Mouse (Mus musculus): Measurements from ENCODE around the gene Sgk1.

The Sgk1 gene

DNA sequence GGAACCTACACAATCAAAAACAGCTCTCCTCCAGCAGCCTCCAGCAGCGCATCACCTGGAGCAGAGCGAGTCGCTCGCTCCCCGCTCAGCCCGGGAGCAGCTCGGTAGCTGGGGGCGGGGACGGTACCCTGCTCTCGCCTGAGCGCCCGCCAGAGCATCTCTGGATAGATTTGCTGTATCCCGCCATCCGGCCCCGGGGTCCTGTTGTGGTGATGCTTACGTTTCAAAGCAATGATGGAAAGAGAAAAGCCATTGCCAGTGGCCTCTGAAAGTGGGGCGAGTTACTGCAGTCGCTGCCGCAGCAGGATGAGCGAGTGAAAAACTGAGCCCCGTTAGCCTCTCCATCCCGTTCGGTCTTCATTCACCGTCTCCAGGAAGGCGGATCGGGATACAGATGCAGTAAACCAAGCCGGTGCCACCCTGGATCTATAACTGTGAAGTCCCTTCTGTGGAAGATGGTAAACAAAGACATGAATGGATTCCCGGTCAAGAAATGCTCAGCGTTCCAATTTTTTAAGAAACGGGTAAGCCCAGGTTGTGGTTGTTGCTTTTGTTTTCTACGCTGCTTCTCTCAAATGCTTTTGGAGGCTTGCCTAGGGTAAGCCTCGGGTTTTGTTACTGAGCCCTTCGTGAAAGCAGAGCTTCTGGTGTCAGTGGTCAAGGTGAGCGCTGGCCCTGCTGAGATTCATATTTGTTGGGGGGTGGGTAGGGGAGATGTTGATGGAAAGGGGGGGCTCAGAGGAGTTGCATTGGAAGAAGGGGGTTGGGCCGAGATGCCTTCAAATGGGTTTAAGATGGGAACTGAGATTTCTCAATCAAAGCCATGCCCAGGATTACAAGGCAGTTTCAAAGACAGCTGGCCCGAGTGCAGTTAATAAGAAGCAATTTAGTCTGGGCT lies at the start of gene Sgk1:
TSS of gene Sgk1 (plus strand) at position 1 of the 898 bp plus-strand sequence.
- DNase-seq (ENCODE audit: low read depth, low spot score): peak; percentile 48

DNA sequence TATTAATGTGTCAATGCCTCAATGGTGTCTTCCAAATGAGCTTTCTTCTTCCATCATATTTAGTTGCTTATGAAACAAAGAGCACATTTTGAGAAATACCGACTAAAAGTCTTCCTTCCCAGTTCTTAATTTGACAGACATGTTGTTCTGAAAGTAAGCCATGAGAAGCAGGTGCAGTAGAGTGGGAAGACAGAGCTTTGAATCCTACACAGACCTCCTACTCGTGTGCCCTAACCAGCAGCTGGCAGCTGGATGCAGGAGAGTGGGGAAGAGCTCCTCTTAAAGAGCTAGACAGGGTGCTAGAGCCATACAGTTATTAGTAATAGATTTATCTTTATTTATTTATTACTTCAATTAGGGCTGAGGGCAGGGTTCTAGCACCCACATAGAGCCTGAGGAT lies 49.7 kb upstream of the Sgk1 start:
- DNase-seq (ENCODE audit: low read depth, low spot score): no peak

DNA sequence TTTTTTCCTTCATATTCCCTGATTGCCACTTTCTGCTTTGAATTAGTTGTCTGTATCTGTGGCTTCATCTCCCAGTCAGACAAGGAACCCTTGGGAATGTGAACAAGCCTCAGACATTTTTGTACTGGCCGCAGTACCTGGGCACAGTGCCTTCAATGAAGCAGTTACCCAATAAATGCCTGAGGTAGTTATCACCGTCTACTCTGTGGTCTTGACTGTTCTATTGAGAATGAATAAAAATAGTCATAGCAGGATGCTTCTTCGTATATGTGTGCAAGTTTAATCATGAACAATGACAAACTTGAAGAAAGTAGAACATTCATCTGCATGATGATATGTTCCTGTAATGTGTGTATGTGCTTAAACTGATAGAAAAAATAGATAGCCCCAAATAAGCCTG lies 48.2 kb upstream of the Sgk1 start:
- DNase-seq (ENCODE audit: low read depth, low spot score): no peak

DNA sequence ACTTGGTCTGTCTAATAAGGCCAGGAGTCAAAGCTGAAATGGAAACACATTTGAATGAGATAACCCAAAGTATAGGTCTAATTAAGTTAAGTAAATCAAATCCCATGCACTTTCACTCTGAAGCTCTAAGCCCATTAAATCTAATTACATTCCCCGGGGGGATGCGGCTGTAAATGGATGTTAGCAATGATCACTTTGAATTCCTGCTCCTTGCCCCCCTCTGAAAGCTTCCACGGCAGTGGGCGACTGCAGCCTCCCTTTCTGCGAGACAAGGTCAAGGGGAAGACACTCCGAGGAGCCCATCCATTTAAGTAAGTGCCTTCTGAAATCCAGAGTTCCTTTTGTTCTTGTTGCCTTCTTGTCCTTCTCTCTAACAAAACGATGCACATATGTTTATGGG lies 46.9 kb upstream of the Sgk1 start:
- peak; percentile 32 for DNase-seq (ENCODE audit: low read depth, low spot score)

DNA sequence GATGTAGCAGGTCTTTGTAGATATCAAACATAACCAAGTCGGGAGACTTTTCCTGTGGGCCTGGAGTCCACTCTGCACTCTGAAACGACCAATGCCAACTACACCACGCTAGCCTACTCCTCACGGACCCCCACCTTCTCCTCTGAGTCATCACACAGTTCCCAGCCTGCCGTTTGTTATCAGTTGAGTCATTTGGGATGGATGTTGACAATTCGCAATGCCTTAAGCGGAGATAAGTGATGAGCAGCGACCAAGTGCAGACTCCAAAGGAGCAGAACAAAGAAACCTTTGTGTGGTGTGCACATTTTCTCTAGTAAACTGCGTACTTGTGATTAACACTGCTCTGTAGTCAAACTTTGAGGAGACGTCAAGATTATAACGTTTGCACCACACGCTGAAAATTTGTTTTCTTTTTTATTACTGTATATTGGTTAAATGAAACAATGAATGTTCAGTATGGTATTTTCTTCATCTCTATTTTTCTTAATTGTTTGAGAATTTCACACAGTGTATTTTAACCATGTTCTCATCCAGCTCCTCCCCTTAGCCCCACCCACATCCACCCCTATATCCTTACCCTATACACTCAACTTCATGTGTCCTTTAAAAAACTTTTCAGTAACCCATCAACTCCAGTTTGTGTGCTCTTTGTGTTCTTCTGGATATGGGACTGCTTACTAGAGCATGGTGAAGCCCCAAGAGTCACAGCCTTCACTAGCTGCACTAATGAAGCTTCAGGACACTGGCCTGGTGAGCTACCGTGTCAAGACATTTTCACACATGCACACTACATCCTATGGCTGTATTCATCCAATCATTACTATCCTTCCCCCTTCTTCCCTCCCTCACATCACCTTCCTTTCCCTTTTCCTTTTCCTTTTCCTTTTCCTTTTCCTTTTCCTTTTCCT lies 42.5 kb upstream of the Sgk1 start:
- no peak for DNase-seq (ENCODE audit: low read depth, low spot score)

DNA sequence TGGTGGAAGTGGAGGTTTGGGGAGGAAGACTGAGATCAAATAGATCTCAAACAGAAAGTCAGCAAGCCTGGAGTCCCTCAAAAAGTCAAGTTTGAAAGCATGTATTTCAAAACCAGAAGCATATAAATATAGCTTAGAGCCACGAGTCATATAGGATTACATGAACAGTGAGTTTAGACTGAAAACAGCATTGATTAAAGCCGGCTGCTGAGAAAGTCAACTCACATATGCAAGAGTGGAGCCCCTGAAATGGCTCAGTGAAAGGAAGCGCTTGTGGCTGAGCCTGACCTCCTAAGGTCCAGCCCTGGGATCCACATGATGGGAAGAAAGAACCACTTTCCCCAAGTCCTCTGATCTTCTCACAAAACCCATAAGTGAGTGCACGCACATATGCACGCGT lies 38.7 kb upstream of the Sgk1 start:
- no peak for DNase-seq (ENCODE audit: low read depth, low spot score)

DNA sequence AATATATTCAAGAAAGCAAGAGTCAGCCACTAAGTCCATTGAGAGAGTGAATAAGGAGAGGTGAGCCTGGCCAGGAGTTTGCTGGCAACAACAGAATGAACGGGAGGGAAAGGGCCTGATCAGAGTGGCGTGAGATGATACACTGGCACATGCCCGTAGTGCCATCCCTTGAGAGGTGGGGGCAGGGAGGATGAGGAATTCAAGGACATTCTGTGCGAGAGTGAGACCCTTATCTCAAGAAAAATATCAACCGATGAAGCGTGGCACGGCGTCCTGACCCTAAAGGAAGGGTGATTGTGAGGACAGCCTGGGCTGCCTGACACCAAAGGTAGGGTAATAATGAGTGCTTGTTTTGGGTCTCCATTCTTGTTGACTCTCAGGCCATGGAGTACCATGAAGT lies 38.1 kb upstream of the Sgk1 start:
- no peak for DNase-seq (ENCODE audit: low read depth, low spot score)

DNA sequence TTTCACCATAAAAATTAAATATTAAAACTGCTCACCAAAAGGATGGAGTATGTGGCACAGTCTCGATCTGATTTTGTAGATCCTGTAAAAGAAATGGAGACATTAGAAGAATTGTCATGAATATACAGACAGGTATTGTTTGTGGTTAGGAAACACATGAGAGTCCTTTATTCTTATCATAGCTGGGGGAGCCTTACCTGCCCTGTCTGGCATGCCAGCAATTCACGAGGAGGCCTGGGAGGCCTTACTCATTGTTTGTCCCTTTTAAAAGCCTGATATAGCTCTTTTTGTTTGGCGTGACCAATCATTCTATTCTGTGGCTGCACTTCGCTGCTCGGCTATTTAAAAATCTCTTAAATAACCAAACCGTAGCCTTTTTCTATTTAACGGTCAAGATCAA lies 37.6 kb upstream of the Sgk1 start:
- no peak for DNase-seq (ENCODE audit: low read depth, low spot score)

DNA sequence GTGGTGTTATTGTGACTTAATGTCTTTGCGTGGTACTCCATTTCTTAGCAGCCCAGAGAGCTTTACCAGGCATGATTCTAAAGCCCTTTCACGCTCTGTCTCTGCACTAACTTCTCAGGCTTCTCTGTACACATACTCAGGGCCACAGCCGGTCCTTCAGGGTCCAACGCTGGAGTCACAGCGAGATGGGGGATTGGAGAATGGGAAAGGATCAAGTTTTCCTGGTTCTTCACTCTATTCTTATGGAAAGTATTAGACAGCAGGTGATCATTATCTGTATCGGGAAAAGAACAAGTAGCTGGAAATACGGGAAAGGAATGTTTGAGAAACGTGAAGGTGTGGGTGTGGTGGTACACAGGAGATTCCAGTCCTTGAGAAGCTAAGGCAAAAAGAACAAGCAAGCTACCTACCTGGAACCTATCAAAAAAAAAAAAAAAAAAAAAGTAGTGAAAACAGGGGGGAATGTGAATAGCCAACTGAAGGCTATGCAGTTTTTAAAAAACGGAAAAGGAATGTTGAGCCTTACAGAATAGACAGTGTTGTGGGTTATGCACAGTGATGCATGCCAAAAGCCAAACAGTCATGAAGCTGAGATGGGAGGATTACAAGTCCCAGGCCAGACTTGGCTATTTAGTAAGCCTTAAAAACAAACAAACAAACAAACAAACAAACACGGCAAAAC lies 36.2 kb upstream of the Sgk1 start:
- no peak for DNase-seq (ENCODE audit: low read depth, low spot score)

DNA sequence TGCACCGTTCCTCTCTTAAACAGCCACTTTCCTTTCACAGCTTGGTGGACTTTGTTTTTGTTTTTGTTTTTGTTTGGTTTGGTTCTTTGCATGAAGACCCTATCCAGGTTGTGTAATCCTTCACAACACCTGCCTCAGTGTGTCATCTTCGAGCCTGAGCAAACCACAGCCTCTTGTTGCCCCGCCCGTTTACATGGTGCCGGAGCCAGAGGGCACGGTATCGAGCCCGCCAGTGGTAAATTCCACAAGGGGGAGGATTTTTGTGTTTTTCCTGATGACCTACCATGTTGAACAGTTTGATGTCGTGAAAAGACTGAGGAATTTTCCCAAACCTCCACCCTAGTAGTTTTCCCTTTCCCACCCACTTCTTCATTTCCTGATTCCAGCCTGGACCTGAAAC lies 35.6 kb upstream of the Sgk1 start:
- DNase-seq (ENCODE audit: low read depth, low spot score): no peak

DNA sequence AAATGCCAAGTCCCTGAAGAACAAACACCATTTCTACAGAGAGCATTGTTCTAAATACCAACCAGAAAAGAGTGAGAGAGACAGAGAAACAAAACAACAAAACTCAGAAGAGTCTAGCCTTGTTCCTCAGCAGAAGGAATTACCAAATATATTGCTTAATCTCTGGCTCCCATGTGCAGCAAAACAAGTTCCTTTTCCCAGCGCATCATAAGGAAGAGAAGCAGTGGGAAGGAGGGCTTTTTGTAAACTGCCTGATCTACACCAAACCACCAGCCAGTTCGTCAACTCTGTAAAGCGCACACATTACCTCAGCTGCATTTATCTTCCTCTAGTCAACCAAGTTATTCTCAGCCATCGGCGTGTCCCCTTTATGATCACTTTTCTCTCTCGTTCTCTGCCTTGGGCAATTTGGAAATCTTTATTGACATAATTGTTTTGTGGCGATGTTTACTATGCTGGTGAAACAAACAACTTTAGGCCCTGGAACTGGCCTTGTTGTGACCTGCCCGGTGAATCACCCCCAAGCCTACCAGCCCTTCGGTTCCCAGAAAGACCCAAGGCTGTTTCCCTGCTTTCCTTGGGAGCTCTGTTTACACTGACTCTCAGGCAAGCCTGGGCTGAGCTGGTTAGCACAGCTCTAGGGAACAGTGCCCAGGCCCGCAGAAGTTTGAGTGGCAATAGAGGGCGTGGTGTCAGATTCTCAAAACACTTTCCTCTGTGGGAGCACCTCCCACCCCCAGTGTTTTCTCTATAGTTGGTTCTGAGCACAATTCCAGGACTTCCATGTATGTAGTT lies 34.8 kb upstream of the Sgk1 start:
- DNase-seq (ENCODE audit: low read depth, low spot score): no peak

DNA sequence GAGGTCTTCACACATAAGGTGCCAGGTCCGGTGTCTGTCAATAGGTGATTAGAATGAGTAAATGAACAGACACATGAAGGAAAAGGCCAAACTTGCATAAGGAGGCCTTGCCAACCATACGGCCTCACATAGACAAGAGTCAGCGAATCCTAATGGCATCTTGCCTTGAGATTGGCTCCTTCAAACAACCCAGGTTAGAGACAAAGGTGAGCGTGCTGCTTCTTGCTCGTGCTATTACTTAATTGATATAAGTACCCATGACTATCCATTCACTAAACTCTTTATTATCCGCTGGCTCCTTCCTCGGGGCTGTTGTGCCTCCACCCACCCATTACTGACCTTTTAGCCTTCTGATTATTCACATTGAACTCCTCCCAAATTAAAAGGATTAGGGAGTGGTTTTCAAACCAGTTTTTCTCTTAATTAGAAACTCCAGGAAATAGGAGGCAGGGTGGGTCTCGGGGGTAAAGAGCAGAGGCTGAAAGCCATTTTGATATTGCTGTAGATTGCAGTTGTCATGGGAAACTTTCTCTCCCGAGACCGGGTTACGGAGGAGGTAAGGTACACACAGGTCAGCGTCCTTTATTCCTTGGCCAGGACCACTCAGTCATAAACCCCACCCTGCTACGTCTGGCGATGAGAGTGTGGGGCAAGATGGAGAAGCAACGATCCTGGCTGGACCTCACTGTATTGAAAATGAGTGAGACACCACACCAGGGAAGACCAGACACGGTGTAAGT lies 33.9 kb upstream of the Sgk1 start:
- DNase-seq (ENCODE audit: low read depth, low spot score): no peak

DNA sequence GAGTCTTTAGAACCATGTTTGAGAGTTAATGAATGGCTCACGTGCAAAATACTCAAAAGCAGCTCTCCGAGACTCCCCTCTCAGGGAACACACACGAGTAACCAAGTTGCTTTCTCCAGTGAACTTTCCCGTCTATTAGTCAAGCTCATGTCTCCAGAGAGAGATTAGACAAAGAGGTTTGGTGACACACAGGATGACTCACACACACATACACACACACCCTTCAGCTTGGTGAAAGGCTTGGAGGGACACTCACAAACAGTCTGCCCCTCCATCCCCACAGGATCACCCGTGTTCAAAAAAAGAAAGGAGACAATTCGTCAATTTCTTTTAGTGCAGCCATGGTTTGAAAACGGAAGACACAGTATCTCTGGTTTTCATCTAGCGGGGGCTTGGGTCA lies 32.7 kb upstream of the Sgk1 start:
- DNase-seq (ENCODE audit: low read depth, low spot score): no peak

DNA sequence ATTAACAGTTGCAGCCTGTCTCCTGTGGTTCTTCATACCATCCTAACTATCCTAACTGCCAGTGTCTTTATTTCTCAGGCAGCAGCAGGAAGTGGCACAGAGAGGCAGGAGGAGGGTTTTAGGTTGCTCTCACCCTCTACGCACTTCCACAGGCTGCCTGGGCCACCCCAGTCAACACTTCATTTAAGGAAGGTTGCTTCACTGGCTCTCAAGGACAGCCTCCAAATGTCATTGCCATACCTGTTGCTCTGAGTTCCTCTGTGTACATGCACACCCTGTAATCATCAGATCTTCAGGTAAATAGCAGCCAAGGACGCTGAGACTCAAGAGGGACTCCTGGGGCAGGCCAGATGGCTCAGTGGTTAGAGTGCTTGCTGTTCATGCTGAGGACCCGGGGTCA lies 31.7 kb upstream of the Sgk1 start:
- DNase-seq (ENCODE audit: low read depth, low spot score): no peak

DNA sequence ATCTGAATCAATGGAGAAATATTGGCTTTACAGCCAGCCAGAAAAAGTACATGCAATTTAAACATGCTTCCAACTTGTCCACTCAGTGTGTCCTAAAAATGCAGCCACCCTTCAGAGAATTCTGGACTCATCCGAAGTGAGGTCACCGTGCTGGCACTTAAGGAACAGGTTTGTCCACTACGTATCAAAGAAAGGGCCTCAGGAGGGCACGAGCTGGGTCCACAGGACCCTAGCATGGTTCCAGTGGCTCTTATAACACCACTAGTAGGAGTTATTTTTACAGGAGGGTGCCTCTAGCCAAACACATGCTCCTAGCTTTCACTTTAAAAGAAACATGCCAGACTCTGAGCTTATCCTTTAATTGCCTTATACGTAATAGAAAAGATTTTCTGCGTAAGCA lies 28.9 kb upstream of the Sgk1 start:
- DNase-seq (ENCODE audit: low read depth, low spot score): no peak

DNA sequence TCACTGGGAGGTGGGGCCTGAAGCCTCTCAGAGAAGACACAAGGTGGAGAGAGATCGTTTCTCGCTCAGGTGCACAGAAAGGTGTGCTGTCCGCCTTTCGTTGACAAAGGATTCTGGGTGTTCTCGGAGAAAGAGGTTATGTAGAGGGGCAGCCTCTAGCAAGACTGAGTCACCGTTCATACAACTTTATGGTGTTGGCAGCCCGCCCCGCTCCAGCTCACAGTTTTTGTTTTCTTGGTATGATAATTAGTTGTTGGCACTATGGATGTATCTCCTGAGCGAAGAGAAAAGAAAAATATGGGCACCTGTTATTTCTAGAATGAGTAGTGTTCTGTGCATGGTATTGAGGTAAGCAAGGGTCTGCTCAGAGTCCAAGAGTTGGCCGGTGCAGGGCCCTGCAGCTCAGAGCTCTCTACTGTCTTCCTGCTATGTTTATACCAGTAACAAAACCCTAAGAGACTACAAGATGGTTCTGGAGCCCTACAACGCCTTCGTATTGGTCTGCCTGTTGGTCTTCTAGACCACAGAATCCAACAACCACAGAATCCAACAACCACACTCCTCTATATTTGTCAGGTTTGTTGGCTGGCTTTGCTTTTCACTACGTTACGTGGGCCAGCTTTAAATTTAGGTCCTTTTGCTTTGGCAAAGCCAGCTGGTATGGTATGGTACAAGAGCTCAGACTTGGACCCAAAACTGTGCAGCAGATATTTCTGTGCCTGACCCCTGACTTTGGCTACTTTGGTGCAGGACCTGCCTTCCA lies 28.2 kb upstream of the Sgk1 start:
- DNase-seq (ENCODE audit: low read depth, low spot score): no peak

DNA sequence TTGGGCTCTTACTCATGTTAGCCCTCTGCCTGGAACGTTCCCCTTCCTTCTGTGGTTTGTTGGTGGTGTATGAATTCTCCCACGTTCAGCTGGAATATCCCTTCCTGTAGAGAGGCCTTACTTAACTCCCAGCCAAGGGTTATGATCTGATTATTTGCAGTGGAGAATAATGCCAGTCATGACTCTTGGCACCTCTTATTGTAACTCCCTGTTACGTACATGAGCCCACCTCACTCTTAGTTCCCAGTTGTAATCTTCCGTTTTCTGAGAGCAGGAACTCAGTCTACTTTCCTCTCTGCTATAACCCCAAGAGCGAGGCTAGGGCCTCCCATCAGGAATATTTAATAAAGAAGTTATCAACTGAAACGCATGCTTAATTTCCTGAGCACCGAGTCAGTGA lies 26.6 kb upstream of the Sgk1 start:
- no peak for DNase-seq (ENCODE audit: low read depth, low spot score)

DNA sequence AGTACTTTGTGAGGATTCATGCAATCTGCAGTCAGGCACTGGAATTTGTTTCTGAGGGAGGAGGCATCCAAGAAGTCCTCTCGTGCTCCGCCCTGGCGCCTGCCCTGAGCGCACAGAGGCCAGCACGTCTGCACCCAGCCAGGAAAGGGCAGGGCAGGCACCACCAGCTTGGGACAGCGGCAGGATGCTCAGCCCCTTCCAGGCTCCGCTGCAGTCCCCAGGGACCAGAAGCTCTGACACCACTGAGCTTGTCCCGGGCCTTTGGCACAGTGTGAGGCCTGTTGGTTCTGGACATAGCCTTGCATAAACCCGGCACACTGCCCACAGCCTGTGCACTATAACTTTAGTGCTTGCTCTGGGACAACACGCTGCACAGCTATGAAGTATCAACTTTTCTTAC lies 24.3 kb upstream of the Sgk1 start:
- DNase-seq (ENCODE audit: low read depth, low spot score): no peak

DNA sequence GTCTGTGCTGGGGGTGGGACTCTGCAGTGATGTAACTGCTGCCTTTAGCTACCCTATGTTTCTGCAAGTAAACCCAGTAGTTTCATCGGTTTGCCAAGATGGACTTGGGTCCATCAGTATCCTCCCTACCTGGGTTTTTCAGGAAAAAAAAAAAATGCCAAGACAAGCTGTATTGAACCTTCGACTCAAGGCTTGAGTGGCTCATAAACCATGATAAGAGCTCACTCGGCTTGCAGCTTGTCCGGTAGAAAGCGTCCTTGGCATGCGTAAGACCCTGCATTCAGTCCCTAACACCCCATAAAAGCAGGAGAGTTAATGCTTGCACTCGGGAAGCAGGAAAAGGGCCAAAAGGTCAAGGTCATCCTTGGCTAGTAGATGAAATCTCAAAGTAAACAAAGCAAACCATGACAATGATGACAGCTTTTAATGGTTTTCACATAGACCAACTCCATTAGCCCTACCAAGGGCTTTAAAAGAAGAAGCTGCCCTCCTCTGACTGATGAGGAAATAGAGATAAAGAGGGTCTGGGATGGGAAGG lies 23.5 kb upstream of the Sgk1 start:
- no peak for DNase-seq (ENCODE audit: low read depth, low spot score)

DNA sequence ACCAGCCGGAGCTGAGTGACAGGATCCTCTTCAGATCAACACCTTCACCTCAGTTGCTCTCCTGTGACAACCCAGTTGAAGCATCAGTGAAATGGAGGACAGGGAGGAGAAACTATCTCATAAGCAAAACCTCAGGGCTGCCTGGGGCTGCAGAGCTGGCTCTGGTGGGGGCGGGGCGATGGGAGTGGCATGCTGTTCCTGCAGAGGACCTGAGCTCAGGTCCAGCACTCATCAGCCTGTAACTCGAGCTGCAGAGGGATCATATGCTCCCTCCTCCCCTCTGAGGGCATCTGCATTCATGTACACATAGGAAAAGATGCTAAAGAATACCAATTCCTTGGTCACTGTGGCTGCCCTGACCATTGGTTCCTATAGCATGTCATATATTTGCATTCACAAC lies 15.5 kb upstream of the Sgk1 start:
- no peak for DNase-seq (ENCODE audit: low read depth, low spot score)

Measured in mesoderm, embryonic 11.5 days (tissue).